Mouse (Mus musculus) CH12.LX (cell line): ENCODE data around the gene Cryzl1.
A peak's percentile ranks its signal among the peaks of the same experiment; 100 is the strongest.

Experiments used
- CTCF ChIP-seq, 2 experiments: IDR thresholded peaks in 1 of 2; conservative IDR thresholded peaks in 1 of 2; 2 replicates each; pipeline ENCODE4 v1.5.1; 2011 to 2012; ENCODE audit warnings: low read depth in 2 of 2, low read length in 2 of 2, improper control_type of control experiment in 1 of 2, inconsistent platforms in 1 of 2, mild to moderate bottlenecking in 1 of 2, moderate library complexity in 1 of 2
- ETS1 ChIP-seq: conservative IDR thresholded peaks from 2 replicates; pipeline ENCODE4 v1.6.1; 2012; ENCODE audit warnings: low read depth, mild to moderate bottlenecking, inconsistent platforms, low read length, improper control_type of control experiment, moderate library complexity
- MAX ChIP-seq: IDR thresholded peaks from 2 replicates; pipeline ENCODE4 v1.6.1; 2011; ENCODE audit warnings: low read length, improper control_type of control experiment
- MAZ ChIP-seq: IDR thresholded peaks from 2 replicates; pipeline ENCODE4 v1.6.1; 2012; ENCODE audit warnings: low read depth, mild to moderate bottlenecking, inconsistent platforms, low read length, improper control_type of control experiment, moderate library complexity
- MEF2A ChIP-seq: IDR thresholded peaks from 2 replicates; pipeline ENCODE4 v1.6.1; 2014; ENCODE audit warnings: low read depth, mild to moderate bottlenecking, inconsistent platforms, low read length, improper control_type of control experiment, borderline replicate concordance
- POLR2A ChIP-seq: IDR thresholded peaks from 2 replicates; pipeline ENCODE4 v1.6.1; 2011; ENCODE audit warnings: low read depth, mild to moderate bottlenecking, improper control_type of control experiment, low read length
- TCF12 ChIP-seq: IDR thresholded peaks from 2 replicates; pipeline ENCODE4 v1.6.1; 2014; ENCODE audit warnings: low read depth, mild to moderate bottlenecking, inconsistent platforms, low read length, improper control_type of control experiment
- USF2 ChIP-seq: conservative IDR thresholded peaks from 2 replicates; pipeline ENCODE4 v1.6.1; 2011; ENCODE audit warnings: low read depth, low read length, improper control_type of control experiment

GRCm38 (mm10) chr16:91724247-91724646 lies 4.5 kb downstream of the Cryzl1 start:
- TF ChIP-seq CTCF (conservative IDR thresholded peaks at IDR 0.05 in 1 of 2, IDR thresholded peaks at IDR 0.05 in 1 of 2; ENCODE audit: low read depth in 2 of 2, low read length in 2 of 2) (peak; percentile 77 to 87; a peak in 3 of 4 replicates), ETS1 (no peak), MEF2A (no peak), MAX (no peak), TCF12 (no peak), MAZ (no peak), POLR2A (no peak), USF2 (no peak)
